Mouse (Mus musculus) lung, adult 10 weeks (tissue): ENCODE data around the gene Diaph3. TPM values are rescaled to one million over a fixed set of nuclear protein-coding genes. Genes with fewer than 3 reads are reported as not detected.

Source experiments
- polyA plus RNA-seq: library from polyadenylated mRNA; stranded (reverse); fragments of 350-450 nt; fragmentation: Illumina TruSeq; extraction: RNeasy Lipid Tissue Mini Kit (QIAGEN cat#74804); gene quantifications from one replicate; pipeline ENCODE4 v1.2.3, GENCODE M21; 2014; ENCODE audit warnings: low read depth, low replicate concordance; ENCODE audit not compliant: insufficient read depth

Diaph3 gene
- polyA plus RNA-seq, result 1.5 TPM

GRCm38 (mm10) chr14:87140963-87141486 lies at the start of gene Diaph3:
Gene Diaph3 (minus strand): TSS chr14:87141235.

